ENCODE assay signal across 28 mouse cellular contexts in the genomic region with DNA sequence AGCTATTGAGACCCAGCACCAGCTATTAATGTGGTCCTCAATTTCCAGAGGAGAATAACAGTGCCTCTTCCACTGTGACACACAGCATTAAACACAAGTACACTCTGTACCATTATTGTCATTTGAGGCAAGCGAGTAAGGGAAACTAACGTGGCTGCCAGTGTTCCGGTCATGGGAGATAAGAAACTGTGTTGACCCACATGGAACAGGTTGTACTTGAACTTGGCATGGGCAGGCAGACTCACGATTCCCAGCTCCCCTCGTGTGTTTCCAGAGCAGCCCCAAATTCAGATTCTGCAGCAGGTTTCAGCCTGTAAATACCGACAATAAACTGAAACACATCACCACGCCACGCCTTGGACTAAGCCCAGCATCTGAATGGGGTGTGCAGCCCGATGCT. TPM values are rescaled to one million over a fixed set of nuclear protein-coding genes. Genes with fewer than 3 reads are reported as not detected.
DNase-seq lines count a peak whose midpoint lies in the region; ATAC-seq and TF ChIP-seq lines count a peak whose summit lies in the region.
"Had no signal": no experiment of that assay in that cellular context is flagged by ENCODE, and none has a peak within 500 bp of the region (broad histone marks: within the 10 kb centered on the region; RNA-seq: fewer than 3 reads in every experiment).

No protein-coding gene starts in this region.

- H3K27ac ChIP-seq in heart, embryonic 11.5 days (ENCODE audit: low read depth, low read length), result no peak overlapping the region
- no peak overlapping the region for H3K27ac ChIP-seq in liver, embryonic 11.5 days (ENCODE audit: low read depth, low read length)
- no peak overlapping the region for H3K27ac ChIP-seq in liver, postnatal 0 days (ENCODE audit: low read depth)
- H3K27ac ChIP-seq: embryonic facial prominence, embryonic 12.5 days; embryonic facial prominence, embryonic 15.5 days; gastrocnemius, adult 2 months; heart, adult 2 months; heart, embryonic 15.5 days; hindbrain, embryonic 10.5 days; hindbrain, embryonic 13.5 days had no signal

- no peak overlapping the region for H3K9ac ChIP-seq in heart, embryonic 11.5 days (ENCODE audit: low read depth, low read length)
- H3K9ac ChIP-seq in liver, embryonic 11.5 days (ENCODE audit: low read depth, low read length), result no peak overlapping the region
- no peak overlapping the region for H3K9ac ChIP-seq in liver, postnatal 0 days (replicated peaks)
- H3K9ac ChIP-seq: embryonic facial prominence, embryonic 12.5 days; embryonic facial prominence, embryonic 15.5 days; forebrain, postnatal 0 days; heart, embryonic 12.5 days; heart, embryonic 15.5 days; hindbrain, embryonic 13.5 days had no signal

- peaks cover 11% of the 10 kb centered on the region; the same call in 1 of the 2 replicates for H3K4me1 ChIP-seq in heart, embryonic 11.5 days (ENCODE audit: control insufficient read depth, insufficient read depth, low read length)
- H3K4me1 ChIP-seq in liver, embryonic 11.5 days (replicated peaks; ENCODE audit: control insufficient read depth, insufficient read depth, low read length), result peaks cover 6% of the 10 kb centered on the region; the same call in 1 of the 2 replicates
- peaks cover 6% of the 10 kb centered on the region; the same call in 1 of the 2 replicates for H3K4me1 ChIP-seq in liver, postnatal 0 days (ENCODE audit: insufficient read depth)
- H3K4me1 ChIP-seq: embryonic facial prominence, embryonic 15.5 days had no signal

- no peak for TF ChIP-seq CTCF in liver, postnatal 0 days (IDR thresholded peaks at IDR 0.05; ENCODE audit: low read depth)

- no peaks in the 10 kb centered on the region for H3K9me3 ChIP-seq in heart, embryonic 11.5 days (replicated peaks; ENCODE audit: control insufficient read depth, low read length)
- H3K9me3 ChIP-seq in liver, embryonic 11.5 days (ENCODE audit: control insufficient read depth, low read length), result no peaks in the 10 kb centered on the region
- no peaks in the 10 kb centered on the region for H3K9me3 ChIP-seq in liver, postnatal 0 days (ENCODE audit: low read length)
- H3K9me3 ChIP-seq: embryonic facial prominence, embryonic 12.5 days; embryonic facial prominence, embryonic 15.5 days; G1E; heart, embryonic 12.5 days; heart, embryonic 15.5 days; hindbrain, embryonic 10.5 days; hindbrain, embryonic 13.5 days had no signal

- no peak for ATAC-seq in heart, embryonic 11.5 days (replicated peaks; ENCODE audit: insufficient number of reproducible peaks, low FRiP score, low TSS enrichment)
- no peak for ATAC-seq in liver, embryonic 11.5 days (replicated peaks; ENCODE audit: low FRiP score)
- ATAC-seq in liver, postnatal 0 days, result no peak
- ATAC-seq: forebrain, embryonic 14.5 days; forebrain, postnatal 0 days; hindbrain, embryonic 16.5 days; Patski had no signal

- DNase-seq in heart, adult 18-20 months, result peak; percentile 22 to 50
- peak; percentile 22 for DNase-seq in liver, embryonic 11.5 days (ENCODE audit: low spot score)
- DNase-seq in liver, postnatal 0 days, result no peak
- peak; percentile 25 for DNase-seq in urinary bladder, postnatal 14 days (ENCODE audit: low spot score)
- DNase-seq in urinary bladder, postnatal 10 days (ENCODE audit: low spot score), result no peak
- DNase-seq: adrenal gland, adult 2 months; adrenal gland, postnatal 14 days; B cell, adult 2 months; cerebellum, adult 11 months; cerebellum, adult 2 months; cerebellum, adult 9-11 months; cerebellum, postnatal 25 days; forebrain, postnatal 0 days; gastrocnemius, adult 2 months; gastrocnemius, postnatal 14 days; heart, adult 2 months; heart, postnatal 10 days had no signal

- no peak for TF ChIP-seq EP300 in liver, postnatal 0 days (IDR thresholded peaks at IDR 0.05; ENCODE audit: low read depth)

- no peak overlapping the region for H3K4me2 ChIP-seq in heart, embryonic 11.5 days
- no peak overlapping the region for H3K4me2 ChIP-seq in liver, embryonic 11.5 days
- H3K4me2 ChIP-seq in liver, postnatal 0 days (ENCODE audit: low read depth, low read length), result no peak overlapping the region
- H3K4me2 ChIP-seq: embryonic facial prominence, embryonic 12.5 days; embryonic facial prominence, embryonic 15.5 days; heart, embryonic 12.5 days; heart, embryonic 15.5 days; hindbrain, embryonic 13.5 days had no signal

- no peaks in the 10 kb centered on the region for H3K36me3 ChIP-seq in heart, embryonic 11.5 days (ENCODE audit: control insufficient read depth, insufficient read depth, low read length)
- no peaks in the 10 kb centered on the region for H3K36me3 ChIP-seq in liver, embryonic 11.5 days (ENCODE audit: control insufficient read depth, insufficient read depth, low read length)
- no peaks in the 10 kb centered on the region for H3K36me3 ChIP-seq in liver, postnatal 0 days (replicated peaks; ENCODE audit: insufficient read depth, low read length)
- H3K36me3 ChIP-seq: embryonic facial prominence, embryonic 12.5 days; embryonic facial prominence, embryonic 15.5 days; G1E; heart, embryonic 12.5 days; heart, embryonic 15.5 days; hindbrain, embryonic 10.5 days; hindbrain, embryonic 13.5 days had no signal

- no peak overlapping the region for H3K4me3 ChIP-seq in heart, embryonic 11.5 days (ENCODE audit: low read depth, low read length)
- no peak overlapping the region for H3K4me3 ChIP-seq in liver, embryonic 11.5 days (ENCODE audit: low read depth, low read length)
- H3K4me3 ChIP-seq in liver, postnatal 0 days (ENCODE audit: low read depth, low read length), result no peak overlapping the region
- H3K4me3 ChIP-seq: embryonic facial prominence, embryonic 12.5 days; embryonic facial prominence, embryonic 15.5 days; gastrocnemius, adult 2 months; heart, adult 2 months; heart, embryonic 12.5 days; heart, embryonic 15.5 days; hindbrain, embryonic 10.5 days; hindbrain, embryonic 13.5 days had no signal

- H3K27me3 ChIP-seq in heart, embryonic 11.5 days (ENCODE audit: control insufficient read depth, insufficient read depth, low read length), result no peaks in the 10 kb centered on the region
- H3K27me3 ChIP-seq in liver, embryonic 11.5 days (replicated peaks; ENCODE audit: control insufficient read depth, insufficient read depth, low read length), result no peaks in the 10 kb centered on the region
- no peaks in the 10 kb centered on the region for H3K27me3 ChIP-seq in liver, postnatal 0 days (ENCODE audit: insufficient read depth, low read length)
- H3K27me3 ChIP-seq: embryonic facial prominence, embryonic 12.5 days; embryonic facial prominence, embryonic 15.5 days; heart, embryonic 12.5 days; heart, embryonic 15.5 days; Patski had no signal

- WGBS in heart, embryonic 11.5 days (ENCODE audit: insufficient replicate concordance), result 65% methylated on average over 9 of the region's 9 CpGs
- 73% methylated on average over 9 of the region's 9 CpGs for WGBS in liver, embryonic 11.5 days
- WGBS in liver, postnatal 0 days (ENCODE audit: insufficient replicate concordance), result 61% methylated on average over 9 of the region's 9 CpGs

RNA-seq across cellular contexts. Expression of gene Prr5l, which starts 50.5 kb away (rescaled TPM):
- total RNA-seq in heart, adult 18-20 months (2021), result 1 to 10 TPM; 1.5 to 2.3 TPM
- polyA plus RNA-seq in heart, embryonic 11.5 days (2014; fragmentation: Nextera tagmentation; extraction: Ambion mirVana), result 7.4 and 9.2 TPM in 2 replicates
- 8.5 and 8.9 TPM in 2 replicates for polyA plus RNA-seq in liver, embryonic 11.5 days (2014; fragmentation: Nextera tagmentation; extraction: Ambion mirVana)
- polyA plus RNA-seq in liver, postnatal 0 days (2015; fragmentation: Nextera tagmentation; extraction: Ambion mirVana), result 2.9 and 4.0 TPM in 2 replicates
- polyA plus RNA-seq: G1E had no signal

RNA-seq across cellular contexts. Expression of gene Commd9, which starts 53.7 kb away (rescaled TPM):
- total RNA-seq in heart, adult 18-20 months (2021), result 10 to 100 TPM; 28.2 to 32.0 TPM
- 48.8 and 52.2 TPM in 2 replicates for polyA plus RNA-seq in heart, embryonic 11.5 days (2014; fragmentation: Nextera tagmentation; extraction: Ambion mirVana)
- polyA plus RNA-seq in liver, embryonic 11.5 days (2014; fragmentation: Nextera tagmentation; extraction: Ambion mirVana), result 46.1 and 47.6 TPM in 2 replicates
- polyA plus RNA-seq in liver, postnatal 0 days (2015; fragmentation: Nextera tagmentation; extraction: Ambion mirVana), result 20.6 and 23.6 TPM in 2 replicates

Comparison
In these comparisons a context has a peak if more than half of its experiments do, and no peak if none do; other contexts are left out.
1. DNase-seq: peak in heart, adult 18-20 months (2 of 2), liver, embryonic 11.5 days (single experiment) and urinary bladder, postnatal 14 days (single experiment); none in liver, postnatal 0 days (single experiment) and urinary bladder, postnatal 10 days (single experiment).